Mouse (Mus musculus): Measurements from ENCODE around the gene Rnf167. TPM values are rescaled to one million over a fixed set of nuclear protein-coding genes. Genes with fewer than 3 reads are reported as not detected.

Rnf167 gene
- polyA plus RNA-seq, 2 experiments from 2014 or later = 389 to 496 TPM

DNA sequence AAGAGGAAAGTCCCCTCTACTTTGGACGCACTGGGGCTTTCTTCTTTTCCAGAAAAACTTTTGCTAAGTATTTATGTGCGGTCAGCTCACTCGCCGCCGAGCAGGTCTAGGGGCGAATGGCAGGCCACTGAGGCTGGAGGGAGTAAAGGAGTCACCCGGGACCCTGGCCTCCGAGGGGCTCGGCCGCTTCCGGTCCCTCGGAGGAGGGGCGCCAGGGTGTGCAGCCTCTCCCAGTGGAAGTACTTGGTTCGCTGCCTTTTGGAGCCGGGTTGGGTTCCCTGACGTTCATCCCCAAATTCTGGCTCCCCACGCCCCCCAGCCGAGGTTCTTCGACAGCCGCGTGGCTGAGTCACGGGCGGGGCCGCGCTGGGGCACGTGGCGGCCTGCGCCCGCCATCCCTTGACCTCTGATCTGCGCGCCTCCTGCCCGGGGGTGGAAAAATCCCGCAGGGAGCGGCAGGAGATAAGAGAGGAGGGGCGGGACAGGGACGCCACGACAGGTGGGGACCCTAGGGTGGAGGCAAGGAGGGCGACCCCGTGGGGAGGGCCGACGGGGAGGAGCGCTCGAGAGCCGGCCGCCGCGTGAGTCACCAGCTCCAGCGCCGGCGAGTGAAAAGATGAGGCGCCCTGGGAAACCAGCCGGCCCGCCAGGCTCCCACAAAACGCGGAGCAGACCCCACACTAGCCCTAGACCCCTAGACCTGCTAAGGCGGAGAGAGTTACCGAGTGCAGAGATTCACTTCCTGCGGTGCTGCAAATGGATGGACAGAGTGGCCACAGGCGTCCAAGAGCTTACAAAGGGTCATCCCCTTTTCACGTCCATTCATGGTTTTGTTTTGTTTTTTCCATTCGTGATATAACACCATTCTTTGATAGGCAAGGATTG lies 8.8 kb downstream of the Rnf167 start:
- ATAC-seq = no peak

DNA sequence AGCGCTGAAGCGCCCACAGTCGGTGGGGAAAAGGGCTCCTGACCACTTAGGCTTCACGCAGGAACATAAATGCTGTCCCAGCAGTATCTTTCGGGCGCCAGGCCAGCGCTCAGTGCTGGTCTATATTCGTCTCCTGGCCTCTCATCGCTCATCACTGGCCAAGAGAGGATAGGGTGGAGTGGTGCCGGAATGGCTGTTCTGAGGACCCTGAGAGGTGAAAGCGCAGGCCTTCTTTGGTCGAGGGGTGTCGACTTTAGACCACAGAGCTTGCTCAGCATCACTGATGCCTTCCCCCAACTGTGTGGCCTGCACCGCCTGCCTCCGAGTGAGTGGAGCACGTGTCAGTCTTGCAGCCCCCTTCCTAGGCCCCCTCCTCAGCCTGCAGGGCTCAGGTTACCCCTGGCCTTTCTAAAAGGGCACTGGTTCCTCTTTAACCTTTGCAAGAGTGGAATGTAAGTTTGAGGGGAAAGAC lies 9.5 kb downstream of the Rnf167 start:
- ATAC-seq = no peak

DNA sequence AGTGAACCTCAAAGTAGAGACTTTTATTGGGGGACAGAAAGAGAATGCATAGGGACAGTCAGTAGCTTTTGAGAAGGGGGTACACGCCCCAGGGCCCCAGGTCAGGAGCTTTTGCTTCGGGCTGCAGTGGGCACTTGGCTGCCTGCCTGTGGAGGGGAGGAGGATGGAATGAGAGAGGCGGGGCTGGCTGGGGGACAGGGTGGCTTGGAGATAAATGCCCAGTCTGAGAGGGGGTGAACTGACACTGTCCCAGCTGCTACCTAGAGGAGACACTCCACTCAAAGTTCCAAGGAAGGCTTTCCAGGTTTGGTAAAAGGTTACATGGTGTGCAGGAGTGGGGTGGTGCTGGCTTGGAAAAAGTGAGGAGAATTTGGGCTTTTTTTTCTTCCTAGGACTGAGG lies 9.9 kb downstream of the Rnf167 start, which contains the start of gene Eno3:
Eno3 (plus strand) TSS at position 239 of the 400 bp plus-strand sequence.
- no peak for ATAC-seq

DNA sequence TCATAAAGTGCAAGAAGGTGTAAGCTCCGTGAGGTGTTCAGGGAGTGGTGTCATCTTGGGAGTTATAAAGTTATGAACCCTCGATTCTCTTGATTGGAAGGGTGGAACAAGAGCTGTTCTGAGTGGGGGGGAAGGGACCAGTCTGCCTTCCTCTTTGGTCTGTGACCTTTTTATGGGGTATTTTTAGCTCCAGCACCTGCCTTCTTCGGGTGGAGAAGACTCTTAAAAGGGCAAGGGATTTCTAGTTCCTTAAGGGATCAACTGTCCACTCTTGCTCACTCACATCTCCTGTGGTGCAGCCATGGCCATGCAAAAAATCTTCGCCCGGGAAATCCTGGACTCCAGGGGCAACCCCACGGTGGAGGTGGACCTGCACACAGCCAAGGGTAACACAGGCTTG lies 10.5 kb downstream of the Rnf167 start:
- no peak for ATAC-seq

DNA sequence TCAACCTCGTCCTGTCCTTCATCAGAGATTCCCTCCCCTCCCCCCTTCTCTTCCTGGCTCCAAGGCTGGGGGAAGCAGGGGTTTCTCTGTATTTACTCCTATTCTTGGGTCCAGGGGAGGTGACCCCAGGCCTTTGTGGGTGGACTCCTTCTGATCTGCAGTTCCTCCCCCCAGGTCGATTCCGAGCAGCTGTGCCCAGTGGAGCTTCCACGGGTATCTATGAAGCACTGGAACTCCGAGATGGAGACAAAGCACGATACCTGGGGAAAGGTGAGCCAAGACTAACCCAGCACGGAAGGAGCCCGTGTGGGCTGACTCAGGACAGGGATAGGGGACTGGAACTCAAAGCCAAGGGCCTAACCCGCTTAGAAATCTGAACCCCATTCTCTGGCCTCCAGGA lies 11.0 kb downstream of the Rnf167 start:
- no peak for ATAC-seq

DNA sequence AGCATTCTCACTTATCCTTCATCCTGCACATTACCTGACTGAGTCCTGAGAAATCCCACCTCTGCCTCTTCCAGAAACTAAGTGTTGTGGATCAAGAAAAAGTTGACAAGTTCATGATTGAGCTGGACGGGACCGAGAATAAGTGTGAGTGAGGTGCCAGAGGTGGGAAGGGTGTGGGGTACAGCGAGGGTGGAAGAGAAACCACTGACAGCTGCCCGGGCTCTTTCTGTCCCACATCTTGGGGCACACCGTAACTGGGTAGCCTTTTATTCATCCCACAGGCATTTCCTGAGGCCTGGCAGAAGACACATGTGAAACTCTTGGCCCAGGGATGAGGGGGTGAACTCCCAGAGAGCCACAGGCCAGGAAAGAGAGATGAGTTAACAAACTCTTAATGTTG lies 11.5 kb downstream of the Rnf167 start:
- ATAC-seq = no peak

DNA sequence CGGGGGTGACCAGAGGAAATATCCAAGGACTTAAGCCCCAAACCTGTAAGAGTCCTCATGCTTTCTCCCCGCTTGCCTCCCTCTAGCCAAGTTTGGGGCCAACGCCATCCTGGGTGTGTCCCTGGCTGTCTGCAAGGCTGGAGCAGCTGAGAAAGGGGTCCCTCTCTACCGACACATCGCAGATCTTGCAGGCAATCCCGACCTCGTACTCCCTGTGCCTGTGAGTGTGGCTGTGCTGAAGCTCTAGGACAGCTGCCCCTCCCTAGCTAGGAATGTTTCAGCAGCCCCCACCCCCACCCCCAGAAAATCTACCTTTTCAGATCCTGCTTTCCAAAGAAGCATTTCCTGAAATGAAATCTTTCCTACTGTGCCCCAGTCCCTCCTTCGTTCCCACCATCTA lies 11.9 kb downstream of the Rnf167 start:
- ATAC-seq = no peak

DNA sequence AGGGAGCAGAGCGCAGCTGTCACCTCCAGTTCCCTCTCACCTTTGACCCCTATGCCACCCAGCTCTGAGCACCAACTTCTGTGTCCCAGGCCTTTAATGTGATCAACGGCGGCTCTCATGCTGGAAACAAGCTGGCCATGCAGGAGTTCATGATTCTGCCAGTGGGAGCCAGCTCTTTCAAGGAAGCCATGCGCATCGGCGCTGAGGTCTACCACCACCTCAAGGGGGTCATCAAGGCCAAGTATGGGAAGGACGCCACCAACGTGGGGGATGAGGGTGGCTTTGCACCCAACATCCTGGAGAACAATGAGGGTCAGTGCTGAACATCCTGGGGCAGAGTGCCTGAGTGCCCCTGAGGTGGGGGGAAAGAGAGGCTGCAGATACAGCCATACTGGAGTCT lies 13.5 kb downstream of the Rnf167 start:
- ATAC-seq = no peak

DNA sequence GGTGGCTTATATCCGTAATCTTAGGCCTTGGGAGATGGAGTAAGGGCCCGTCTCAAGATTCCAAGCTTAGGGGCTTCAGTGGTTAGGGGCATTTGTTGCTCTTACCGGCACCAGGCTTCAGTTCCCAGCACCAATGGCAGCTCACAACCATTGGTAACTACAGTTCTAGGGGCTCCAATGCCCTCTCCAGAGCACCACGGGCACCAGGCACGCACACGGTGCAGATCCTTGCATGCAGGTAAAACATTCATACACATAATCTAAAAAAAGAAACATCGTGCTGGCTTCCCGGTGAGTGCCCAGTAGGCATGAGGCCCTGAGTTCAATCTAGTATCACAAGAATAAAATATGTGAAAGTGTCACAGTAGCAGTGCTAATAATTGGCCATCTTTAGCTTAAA lies 16.1 kb downstream of the Rnf167 start:
- ATAC-seq = no peak

DNA sequence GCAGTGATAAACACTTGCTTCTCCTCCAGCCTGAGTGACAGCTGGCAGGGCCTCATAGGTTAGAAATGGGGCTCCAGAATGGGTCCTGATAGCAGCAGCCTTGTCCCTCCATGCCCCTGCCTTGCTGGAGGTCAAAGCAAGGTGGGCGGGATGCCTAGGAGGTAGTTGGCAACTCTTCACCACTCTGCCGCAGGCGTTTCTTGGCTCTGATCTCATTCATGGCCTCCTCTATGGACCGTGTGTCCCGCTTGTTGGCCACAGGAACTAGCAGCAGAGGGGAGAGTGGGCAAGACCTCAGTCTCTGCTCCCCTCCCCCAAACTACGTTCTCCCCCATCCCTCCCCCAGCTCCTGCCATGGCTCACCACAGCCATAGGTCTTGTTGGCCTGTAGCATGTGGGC lies 16.9 kb downstream of the Rnf167 start:
- ATAC-seq = no peak

DNA sequence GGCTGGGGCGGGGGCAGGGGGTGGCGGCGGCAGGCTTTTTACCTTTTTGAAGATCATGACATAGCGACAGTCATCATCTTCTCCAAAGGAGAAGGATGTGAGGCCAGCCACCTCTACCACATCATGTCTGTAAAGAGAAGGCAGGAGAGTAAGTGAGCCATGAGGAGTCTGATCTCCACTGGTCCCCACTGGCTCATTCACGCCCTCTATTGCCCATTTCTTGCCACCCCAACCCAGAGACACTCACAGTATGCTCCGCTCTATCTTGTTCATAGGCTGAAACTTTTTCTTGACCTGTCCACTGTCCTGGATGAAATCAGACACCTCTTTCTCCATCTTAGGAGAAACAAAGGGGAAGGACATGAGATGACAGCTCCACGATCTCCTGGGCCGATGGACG lies 17.7 kb downstream of the Rnf167 start:
- no peak for ATAC-seq

DNA sequence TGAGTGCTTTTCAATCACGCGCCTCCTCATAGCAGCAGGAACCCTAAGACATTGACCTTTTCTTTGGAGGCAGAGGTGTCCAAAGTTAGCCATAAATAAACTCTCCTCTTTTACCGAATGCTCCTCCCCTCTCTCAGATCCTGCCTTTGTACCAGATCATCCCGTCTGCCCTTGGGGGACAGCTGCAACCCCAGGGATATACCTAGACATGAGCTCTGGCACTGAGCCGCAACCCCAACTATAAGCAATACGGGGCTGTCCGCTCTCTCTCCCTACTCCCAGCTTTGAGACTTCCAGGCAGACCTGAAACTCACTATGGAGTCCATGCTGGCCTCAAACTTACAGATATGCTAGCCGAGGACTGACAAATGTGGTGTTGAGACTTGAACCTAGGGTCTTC lies 19.7 kb downstream of the Rnf167 start:
- no peak for ATAC-seq

DNA sequence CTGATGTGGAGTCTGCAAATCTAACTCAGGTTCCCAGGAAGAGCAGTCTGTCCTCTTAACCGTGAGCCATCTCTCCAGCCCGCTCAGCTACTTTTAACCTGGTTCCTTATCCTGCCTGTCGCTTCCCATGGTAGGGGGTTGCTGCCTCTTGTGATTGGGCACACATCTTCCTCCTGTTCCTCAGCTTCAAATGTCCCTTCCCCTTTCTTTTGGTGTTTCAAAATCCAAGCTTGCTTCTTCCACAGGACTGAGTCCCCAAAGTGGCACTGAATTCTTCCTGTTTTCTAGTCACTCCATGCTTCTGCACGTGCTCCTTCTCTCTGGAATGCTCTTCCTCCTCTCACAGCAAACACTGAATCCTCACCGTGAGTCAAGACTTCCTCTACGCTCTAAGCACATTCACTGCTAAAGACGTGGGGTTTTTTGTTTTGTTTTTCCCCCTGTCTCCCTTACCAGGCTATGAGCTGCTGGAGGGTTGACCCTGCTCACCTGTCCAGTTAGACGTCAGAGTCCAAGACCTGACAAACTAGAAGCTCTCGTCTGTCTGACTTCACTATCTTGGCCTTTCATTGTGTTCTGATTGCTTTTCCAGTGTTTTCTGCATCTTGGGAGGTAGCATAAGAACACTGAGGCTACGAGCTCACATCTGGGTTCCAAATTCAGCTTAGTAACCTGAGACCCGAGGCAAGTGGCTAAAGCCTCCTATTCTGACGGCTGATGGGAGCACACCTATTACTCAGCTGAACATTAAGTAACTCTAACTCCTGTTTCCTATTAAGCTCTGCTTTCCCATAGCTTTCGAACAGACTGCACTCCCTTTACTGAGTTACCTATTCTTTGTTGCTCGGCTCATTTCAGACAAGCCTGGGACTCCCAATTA lies 20.5 kb downstream of the Rnf167 start:
- ATAC-seq = no peak

DNA sequence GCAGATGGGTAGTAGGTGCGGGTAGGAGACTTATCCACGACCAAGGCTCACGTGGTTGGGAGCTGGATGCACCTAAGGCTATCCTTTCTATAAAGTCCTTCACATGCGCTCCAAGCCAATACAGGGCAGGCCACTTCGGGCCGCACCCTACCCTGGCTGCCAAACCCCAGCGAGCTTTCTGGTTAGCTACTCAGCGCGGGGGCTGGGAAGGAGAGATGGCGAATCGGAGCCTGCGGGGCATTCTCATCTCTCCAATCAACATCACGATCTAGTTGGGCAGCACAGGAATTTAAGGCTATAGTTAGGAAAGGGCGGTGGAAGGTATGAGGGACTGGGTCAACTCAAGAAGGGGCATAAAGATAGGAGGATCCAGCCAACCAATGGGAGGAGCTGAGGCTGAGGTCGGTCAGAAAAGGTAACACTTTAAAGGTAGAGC lies 21.3 kb downstream of the Rnf167 start:
- peak; percentile 21 for ATAC-seq

DNA sequence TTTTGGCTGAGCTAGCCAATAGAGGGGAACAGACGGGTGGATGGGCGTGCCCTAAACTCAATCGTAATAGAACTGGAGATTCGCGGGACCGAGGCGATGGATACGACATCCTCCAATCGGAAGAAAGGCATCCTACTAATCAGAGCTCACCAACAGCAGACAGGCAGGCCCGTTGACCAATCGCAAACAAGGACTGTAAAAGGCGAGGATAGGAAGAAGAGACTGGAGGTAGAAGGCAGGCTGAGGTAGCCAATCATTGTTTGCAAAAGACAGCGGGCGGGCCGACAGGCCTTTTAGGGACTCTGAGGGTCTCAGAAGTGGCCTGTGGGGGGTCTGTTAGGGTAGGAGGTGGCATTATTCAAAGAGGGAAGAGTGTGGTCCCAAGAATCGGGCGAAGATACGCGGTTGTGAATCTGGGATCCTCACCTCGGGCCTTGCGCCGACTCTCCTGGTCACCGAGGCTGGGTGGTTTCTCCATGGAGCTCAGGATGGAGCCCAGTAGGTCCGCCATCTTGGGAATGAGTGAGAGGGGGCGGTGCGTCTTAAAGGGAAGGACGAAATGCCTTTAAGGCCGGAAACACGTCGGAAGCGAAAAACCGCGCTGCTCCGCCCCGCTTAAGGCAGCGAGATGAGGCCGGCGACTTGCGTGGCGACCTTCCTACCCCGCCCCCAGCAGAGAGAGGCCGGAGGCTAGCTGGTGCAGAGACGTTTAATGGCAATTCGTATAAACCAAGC lies 21.9 kb downstream of the Rnf167 start, which contains the start of gene Spag7:
Spag7 (minus strand) TSS at position 646 of the 735 bp plus-strand sequence.
- peak; percentile 88 for ATAC-seq

DNA sequence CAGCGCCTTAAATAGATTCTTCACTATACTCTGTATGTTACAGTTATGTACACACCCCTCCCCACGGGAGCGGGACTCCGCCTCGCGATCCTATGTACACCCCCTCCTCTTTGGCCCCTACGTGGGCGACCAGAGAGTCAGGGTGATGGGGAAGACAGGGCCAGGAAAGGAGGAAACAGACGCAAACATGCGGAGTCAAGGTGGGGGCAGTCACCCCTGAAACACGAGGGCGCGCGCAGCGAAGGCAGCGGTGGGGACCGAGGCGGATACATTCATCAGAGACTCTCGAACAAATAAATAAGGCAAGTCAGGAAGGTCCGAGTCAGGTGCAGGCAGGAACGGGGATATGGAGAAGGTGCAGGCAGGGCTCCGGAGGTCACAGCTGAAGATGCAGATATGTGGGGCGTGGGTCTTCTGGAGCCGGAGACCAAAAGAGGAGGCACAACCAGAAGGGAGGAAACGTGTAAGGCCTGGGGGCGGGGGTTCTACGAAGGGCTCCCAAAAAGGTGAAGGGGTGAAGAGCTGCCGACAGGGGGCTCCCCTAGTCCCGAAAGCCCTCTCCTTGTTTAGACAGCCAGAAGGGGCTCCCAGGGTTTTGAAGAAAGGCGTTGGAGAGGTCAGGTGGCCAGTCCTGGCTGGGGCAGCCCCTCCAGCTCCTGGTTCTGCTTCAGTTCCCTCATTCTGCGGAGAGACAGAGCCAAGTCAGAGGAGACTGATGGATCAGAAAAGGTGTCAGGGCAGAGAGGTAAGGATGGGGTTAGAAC lies 22.7 kb downstream of the Rnf167 start:
- peak; percentile 37 for ATAC-seq

DNA sequence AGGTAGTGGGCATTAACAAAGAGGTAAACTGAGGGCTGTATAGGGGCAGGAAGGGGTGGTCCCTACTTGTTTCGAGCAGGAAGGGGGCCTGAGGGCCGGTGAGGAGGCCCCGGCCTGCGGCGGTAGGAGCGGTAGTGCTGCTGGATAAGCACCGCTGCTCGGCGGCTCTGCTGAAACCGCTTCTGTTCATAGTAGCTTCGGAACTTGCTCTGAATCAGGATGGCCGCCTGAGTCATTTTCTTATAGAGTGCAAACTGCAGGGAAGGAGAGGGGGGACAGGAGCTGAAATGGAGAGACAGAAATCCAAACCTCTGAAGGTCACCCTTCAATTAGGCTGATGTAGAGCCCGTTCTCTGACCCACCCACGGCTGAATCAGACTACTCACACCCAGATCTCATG lies 23.4 kb downstream of the Rnf167 start:
- no peak for ATAC-seq

DNA sequence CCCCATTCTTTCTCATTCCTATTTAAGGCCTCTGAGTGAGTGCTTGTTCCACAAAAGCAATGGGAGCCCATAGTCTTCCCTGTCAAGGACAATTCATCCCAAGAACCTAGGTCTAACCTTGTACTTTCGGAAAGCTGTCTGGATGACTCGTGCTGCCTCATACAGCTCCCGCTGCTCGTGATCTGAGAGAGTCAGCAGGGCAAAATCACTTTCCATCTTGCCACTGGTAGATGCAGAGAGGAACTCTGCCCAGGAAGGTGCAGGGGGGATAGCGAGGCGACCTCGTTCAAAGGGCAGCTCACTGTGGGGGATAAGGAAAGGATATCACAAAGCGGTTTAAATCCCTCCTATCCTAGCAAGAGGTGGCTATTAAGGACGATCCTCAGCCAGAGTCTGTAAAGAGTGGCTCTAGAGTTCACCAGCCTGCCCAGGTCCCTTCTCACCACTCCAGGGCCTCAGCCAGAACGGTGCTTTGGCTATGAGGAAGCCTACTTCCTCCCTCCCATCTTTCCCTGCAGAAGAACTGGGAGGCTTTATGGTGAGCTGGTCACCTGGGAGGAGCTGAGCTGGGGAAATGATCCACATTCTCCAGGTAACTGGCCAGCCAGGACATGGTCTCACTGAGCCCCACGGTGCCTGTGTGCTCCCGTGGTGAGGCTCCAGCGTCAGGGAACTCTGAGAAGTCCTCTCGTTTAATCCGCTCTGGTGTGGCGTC lies 24.5 kb downstream of the Rnf167 start:
- ATAC-seq = no peak

DNA sequence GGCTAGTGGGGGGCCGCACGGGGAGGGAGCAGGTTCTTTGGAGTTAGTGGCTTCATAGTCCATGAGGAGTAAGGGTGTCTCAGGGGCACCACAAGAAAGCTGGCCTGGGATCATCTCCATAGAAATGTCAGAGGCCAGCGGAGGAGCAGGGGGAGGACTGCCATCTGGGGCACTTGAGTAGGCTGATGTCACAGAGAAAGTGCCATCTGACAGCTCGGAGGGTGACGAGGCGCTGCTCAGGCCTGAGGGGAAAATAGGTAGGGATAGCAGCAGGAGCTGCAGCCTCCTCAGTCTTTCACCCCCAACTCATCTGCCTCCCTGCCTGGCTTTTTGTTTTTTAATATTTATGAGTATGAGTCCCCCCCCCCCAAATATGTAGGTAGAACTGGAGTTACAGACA lies 27.0 kb downstream of the Rnf167 start:
- no peak for ATAC-seq

DNA sequence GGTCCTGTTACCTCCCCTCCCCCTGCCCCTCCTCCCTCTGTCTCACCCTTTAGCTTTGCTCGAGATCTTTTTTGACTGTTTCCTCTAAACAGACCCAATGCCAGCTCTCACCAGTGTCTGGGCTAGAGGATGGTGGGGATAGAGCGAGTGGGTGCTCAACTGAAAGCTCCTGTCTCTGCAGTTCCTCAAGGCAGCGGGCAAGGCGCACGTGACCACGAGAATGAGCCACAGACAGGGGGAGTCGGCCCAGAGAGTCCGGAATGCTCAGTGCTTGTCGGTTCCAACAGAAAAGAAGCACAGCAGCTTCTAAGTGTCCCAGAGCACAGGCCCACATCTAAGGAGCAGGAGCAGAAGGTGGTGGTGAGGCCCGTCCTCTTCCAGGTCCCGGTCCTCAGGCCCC lies 27.5 kb downstream of the Rnf167 start:
- ATAC-seq = no peak

DNA sequence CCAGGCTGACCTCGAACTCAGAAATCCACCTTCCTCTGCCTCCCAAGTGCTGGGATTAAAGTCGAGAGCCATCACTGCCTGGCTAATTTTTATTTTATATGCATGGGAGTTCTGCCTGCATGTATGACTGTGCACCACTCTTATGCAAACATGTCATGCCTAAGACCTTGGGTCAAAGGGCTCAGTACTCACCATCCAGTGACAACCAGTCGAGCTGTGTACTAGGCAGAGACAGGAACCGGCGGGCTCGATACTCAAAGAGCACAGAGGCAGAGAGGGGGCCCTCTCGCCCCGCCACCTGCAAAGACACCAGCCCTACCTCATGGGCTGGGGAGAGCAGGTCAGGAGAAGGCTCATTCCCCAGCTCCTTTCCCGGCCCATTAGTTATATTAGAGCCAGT lies 31.1 kb downstream of the Rnf167 start:
- ATAC-seq = no peak

Measured in CD4-positive, CD25-positive, alpha-beta regulatory T cell, adult 4 months (primary cell).